Comparison of ENCODE assay signal across 10 mouse cellular contexts in the genomic region with DNA sequence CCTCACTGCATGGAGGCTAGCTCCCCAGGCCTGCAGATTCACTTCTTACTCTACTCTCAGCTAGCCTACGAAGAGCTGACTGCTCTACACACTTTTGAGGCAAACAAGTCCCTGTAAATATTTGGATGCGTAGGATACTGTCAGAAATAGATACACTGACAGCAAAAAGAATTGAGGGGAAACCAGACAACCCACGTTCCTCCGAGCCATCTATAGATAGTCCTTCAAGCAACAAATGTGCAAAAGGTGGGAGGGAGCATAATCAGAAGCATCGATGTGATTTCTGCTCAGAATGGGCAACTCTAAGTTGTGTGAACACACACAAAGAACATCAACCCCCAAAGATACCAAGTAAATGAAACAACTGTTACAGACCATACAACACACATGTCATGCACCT.
"Had no signal": no experiment of that assay in that cellular context is flagged by ENCODE, and none has a peak within 500 bp of the region (broad histone marks: within the 10 kb centered on the region; RNA-seq: fewer than 3 reads in every experiment).

No protein-coding gene starts in this region.

- DNase-seq: liver, postnatal 0 days; lung, adult 2 months; lung, postnatal 14 days; lung, postnatal 36 days; thymus, adult 18-20 months; thymus, postnatal 14 days; thymus, postnatal 36 days had no signal

- ATAC-seq: liver, postnatal 0 days; lung, postnatal 0 days; midbrain, embryonic 13.5 days; midbrain, embryonic 15.5 days had no signal
